14 mouse cellular contexts compared by ENCODE assay signal in the genomic region with DNA sequence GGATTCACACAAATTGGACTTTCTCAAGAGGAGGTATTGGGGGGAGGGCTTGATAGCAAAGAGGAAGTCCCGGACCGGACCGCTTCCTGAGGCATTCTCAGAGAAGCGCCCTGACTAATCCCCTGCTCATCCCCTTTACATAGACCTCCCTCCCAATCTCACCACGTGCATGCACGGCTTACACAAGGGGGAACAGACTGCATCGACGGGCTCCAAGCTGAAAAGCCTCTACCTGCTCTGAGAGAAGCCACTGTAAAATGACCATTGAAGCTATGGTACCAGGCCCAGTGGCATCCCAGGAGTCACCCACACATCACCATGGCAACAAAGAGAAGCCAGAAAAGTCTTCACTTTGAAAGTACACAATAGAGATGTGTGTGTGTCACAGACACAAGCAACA.
DNase-seq lines count a peak whose midpoint lies in the region; ATAC-seq lines count a peak whose summit lies in the region.
"Had no signal": no experiment of that assay in that cellular context is flagged by ENCODE, and none has a peak within 500 bp of the region (broad histone marks: within the 10 kb centered on the region; RNA-seq: fewer than 3 reads in every experiment).

No protein-coding gene starts in this region.

- peaks cover 51% of the 10 kb centered on the region for H3K4me1 ChIP-seq in forebrain, embryonic 12.5 days
- H3K4me1 ChIP-seq in hindbrain, embryonic 16.5 days (ENCODE audit: control insufficient read depth, insufficient read depth, low read depth, low read length), result peaks cover 25% of the 10 kb centered on the region
- H3K4me1 ChIP-seq in neural tube, embryonic 13.5 days (replicated peaks), result peaks cover 66% of the 10 kb centered on the region
- H3K4me1 ChIP-seq: liver, embryonic 15.5 days had no signal

- peak; percentile 43 for ATAC-seq in forebrain, embryonic 12.5 days (ENCODE audit: low FRiP score)
- peak; percentile 45 for ATAC-seq in hindbrain, embryonic 16.5 days
- ATAC-seq in neural tube, embryonic 13.5 days (ENCODE audit: low read depth), result peak; percentile 51
- no peak for ATAC-seq in CD4-positive, CD25-positive, alpha-beta regulatory T cell, adult 4 months
- ATAC-seq: activated CD4-positive, CD25-positive, alpha-beta regulatory T cell, adult 4 months; intestine, embryonic 15.5 days had no signal

- peak overlapping the region; percentile 24; the same call in 1 of the 2 replicates for H3K4me2 ChIP-seq in forebrain, embryonic 12.5 days
- H3K4me2 ChIP-seq in hindbrain, embryonic 16.5 days (ENCODE audit: low read length), result peak overlapping the region; percentile 37
- H3K4me2 ChIP-seq in neural tube, embryonic 13.5 days, result peak overlapping the region; percentile 21
- H3K4me2 ChIP-seq: heart, embryonic 11.5 days; intestine, embryonic 15.5 days; liver, embryonic 15.5 days had no signal

- H3K27ac ChIP-seq in forebrain, embryonic 12.5 days, result peak overlapping the region; percentile 62
- H3K27ac ChIP-seq in hindbrain, embryonic 16.5 days (ENCODE audit: low read depth, low read length), result peak overlapping the region; percentile 76
- H3K27ac ChIP-seq in neural tube, embryonic 13.5 days (replicated peaks), result peak overlapping the region; percentile 74
- H3K27ac ChIP-seq: intestine, embryonic 15.5 days; liver, embryonic 15.5 days had no signal

- H3K4me3 ChIP-seq in forebrain, embryonic 12.5 days (replicated peaks), result no peak overlapping the region
- H3K4me3 ChIP-seq in hindbrain, embryonic 16.5 days (ENCODE audit: low read length), result no peak overlapping the region
- H3K4me3 ChIP-seq in neural tube, embryonic 13.5 days, result no peak overlapping the region
- H3K4me3 ChIP-seq: intestine, embryonic 15.5 days; liver, embryonic 15.5 days had no signal

- no peaks in the 10 kb centered on the region for H3K36me3 ChIP-seq in forebrain, embryonic 12.5 days (replicated peaks)
- H3K36me3 ChIP-seq in hindbrain, embryonic 16.5 days (ENCODE audit: control insufficient read depth, insufficient read depth, low read length), result no peaks in the 10 kb centered on the region
- H3K36me3 ChIP-seq in neural tube, embryonic 13.5 days, result no peaks in the 10 kb centered on the region
- H3K36me3 ChIP-seq: G1E; intestine, embryonic 15.5 days; liver, embryonic 15.5 days had no signal

- 7% methylated on average over 8 of the region's 8 CpGs for WGBS in forebrain, embryonic 12.5 days
- 8% methylated on average over 8 of the region's 8 CpGs for WGBS in hindbrain, embryonic 16.5 days
- WGBS in neural tube, embryonic 13.5 days, result 13% methylated on average over 8 of the region's 8 CpGs

- no peaks in the 10 kb centered on the region for H3K9me3 ChIP-seq in forebrain, embryonic 12.5 days
- no peaks in the 10 kb centered on the region for H3K9me3 ChIP-seq in hindbrain, embryonic 16.5 days (ENCODE audit: control insufficient read depth, low read length)
- H3K9me3 ChIP-seq in neural tube, embryonic 13.5 days, result no peaks in the 10 kb centered on the region
- H3K9me3 ChIP-seq: intestine, embryonic 15.5 days; liver, embryonic 15.5 days had no signal

- H3K27me3 ChIP-seq in forebrain, embryonic 12.5 days, result no peaks in the 10 kb centered on the region
- H3K27me3 ChIP-seq in hindbrain, embryonic 16.5 days (replicated peaks; ENCODE audit: control insufficient read depth, insufficient read depth, low read length), result no peaks in the 10 kb centered on the region
- no peaks in the 10 kb centered on the region for H3K27me3 ChIP-seq in neural tube, embryonic 13.5 days
- H3K27me3 ChIP-seq: intestine, embryonic 15.5 days; liver, embryonic 15.5 days had no signal

- DNase-seq in embryo, embryonic 11 days, result peak; percentile 34
- DNase-seq in embryo, embryonic 10 days (ENCODE audit: low spot score), result no peak
- no peak for DNase-seq in ovary, adult 18-20 months (ENCODE audit: low spot score)
- DNase-seq in adrenal gland, adult 2 months, result no peak
- DNase-seq: kidney, postnatal 4 days had no signal

- H3K9ac ChIP-seq in forebrain, embryonic 12.5 days, result no peak overlapping the region
- peak overlapping the region; percentile 22; the same call in 1 of the 2 replicates for H3K9ac ChIP-seq in hindbrain, embryonic 16.5 days (ENCODE audit: low read depth, low read length)
- peak overlapping the region; percentile 35 for H3K9ac ChIP-seq in neural tube, embryonic 13.5 days
- H3K9ac ChIP-seq: intestine, embryonic 15.5 days; liver, embryonic 15.5 days had no signal
